Mouse (Mus musculus): ENCODE measurements at regions not wholly inside any gene's neighbourhood (a gene's known extent, or its start where the extent isn't known, plus 50 kb on each side); places are given as distances from the start of the nearest gene placed in this dataset.

GRCm38 (mm10) chr17:88195303-88195702 is 130.2 kb upstream of the Fbxo11 start:
- TF ChIP-seq CTCF (IDR thresholded peaks at IDR 0.05; ENCODE audit: borderline replicate concordance, extremely low read depth, insufficient read depth, insufficient read length) (no peak), POLR2A (IDR thresholded peaks at IDR 0.05; ENCODE audit: borderline replicate concordance, extremely low read depth, insufficient read depth, insufficient read length, poor library complexity, severe bottlenecking) (no peak)
